Mouse (Mus musculus): ENCODE measurements at regions not wholly inside any gene's neighbourhood (a gene's known extent, or its start where the extent isn't known, plus 50 kb on each side); places are given as distances from the start of the nearest gene placed in this dataset.

DNA sequence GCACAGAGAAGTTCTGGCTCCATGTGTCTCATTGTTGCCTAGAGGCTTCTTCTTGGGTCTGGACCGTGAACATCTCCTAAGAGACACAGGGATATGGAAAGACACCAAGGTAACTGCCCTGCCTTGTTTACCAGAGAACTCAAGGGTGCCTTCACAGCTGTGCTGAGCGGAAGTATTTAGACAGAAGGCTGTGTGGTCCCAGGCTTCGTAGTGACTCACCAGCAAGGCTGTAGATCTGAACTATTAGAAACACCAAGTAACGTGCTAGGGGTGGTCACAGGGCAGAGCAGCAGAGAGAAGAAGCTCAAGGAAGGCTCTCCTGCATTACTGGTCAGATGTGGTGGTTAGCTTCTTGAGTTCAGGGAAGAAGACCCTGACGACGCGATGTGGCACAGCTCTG is 51.6 kb upstream of the Lpp start:
- 94% methylated on average over 7 of the region's 7 CpGs for WGBS
- no peak overlapping the region for H3K27ac ChIP-seq
- ATAC-seq (ENCODE audit: low FRiP score), result no peak
- no peaks in the 10 kb centered on the region for H3K27me3 ChIP-seq
- H3K36me3 ChIP-seq, result no peaks in the 10 kb centered on the region
- no peaks in the 10 kb centered on the region for H3K4me1 ChIP-seq
- no peaks in the 10 kb centered on the region for H3K9me3 ChIP-seq (replicated peaks)
- H3K4me2 ChIP-seq (replicated peaks), result no peak overlapping the region
- H3K9ac ChIP-seq, result no peak overlapping the region
- H3K4me3 ChIP-seq, result no peak overlapping the region

DNA sequence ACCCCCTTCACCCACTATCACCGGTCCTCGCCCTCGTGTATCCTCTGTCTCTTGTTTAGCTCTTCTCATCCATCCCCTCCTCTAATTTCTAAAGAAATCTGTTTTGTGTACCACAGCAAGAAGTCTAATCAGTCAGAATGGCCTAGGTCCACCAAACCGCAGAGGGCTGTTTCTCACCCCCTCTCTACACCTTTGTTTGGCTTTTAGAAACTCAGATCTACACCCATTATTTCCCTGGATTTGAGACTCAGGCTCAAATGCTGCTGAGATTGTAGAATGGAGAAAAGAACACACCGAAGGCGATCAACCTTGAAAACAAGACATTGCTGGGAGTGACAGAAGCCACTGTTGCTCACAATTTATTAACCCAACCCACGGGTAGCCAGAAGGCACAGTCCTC is 52.7 kb upstream of the Lpp start:
- Histone ChIP-seq H3K4me2 (replicated peaks) (no peak overlapping the region), H3K4me3 (no peak overlapping the region), H3K36me3 (no peaks in the 10 kb centered on the region), H3K27me3 (no peaks in the 10 kb centered on the region), H3K9ac (no peak overlapping the region), H3K27ac (no peak overlapping the region), H3K9me3 (replicated peaks) (no peaks in the 10 kb centered on the region), H3K4me1 (no peaks in the 10 kb centered on the region)
- WGBS, result 53% methylated on average over 7 of the region's 7 CpGs
- no peak for ATAC-seq (ENCODE audit: low FRiP score)

DNA sequence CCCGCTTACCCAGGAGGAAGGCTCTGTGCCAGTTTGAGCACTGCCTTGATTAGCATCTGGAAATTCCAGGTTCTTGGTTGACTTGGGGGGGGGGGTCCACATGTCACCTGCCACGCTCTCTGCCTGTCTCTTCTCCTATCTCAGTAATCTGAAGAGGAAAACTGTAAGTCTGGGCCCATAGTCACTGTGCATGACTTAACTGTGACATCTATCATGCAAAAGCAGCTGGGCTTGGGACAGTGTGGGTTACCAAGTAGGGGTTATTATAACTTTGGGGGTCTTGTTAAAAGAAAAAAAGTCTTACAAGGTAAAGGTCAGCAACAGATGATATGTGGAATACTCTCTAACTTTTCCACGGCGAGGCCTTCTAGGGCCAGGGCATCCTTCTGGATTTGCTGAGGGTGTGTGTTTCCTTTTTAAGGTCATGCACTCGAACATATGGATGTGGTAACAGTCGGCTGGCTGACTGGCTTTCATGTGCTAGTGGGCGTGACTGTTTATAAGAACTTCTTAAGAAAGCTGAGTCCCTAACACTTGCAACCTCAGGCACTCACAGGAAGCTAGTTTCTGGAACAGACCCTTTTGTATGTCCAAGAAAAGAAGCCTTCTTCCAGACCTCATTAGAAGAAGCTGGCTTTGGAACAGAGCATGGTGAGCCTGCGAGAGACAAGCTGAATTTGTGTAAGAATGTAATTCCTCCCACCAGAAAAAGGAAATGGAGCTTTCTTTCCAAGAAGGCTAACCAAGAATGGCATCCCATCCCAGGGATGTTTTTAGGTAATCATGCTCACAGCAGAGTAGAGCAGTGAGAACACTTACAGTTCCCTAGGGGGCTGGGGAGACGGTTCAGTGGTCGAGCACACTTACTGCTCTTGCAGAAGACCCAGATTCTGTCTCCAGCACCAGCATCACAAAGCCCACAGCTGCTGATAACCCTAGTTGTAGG is 53.7 kb upstream of the Lpp start:
- WGBS, result 59% methylated on average over 10 of the region's 10 CpGs

DNA sequence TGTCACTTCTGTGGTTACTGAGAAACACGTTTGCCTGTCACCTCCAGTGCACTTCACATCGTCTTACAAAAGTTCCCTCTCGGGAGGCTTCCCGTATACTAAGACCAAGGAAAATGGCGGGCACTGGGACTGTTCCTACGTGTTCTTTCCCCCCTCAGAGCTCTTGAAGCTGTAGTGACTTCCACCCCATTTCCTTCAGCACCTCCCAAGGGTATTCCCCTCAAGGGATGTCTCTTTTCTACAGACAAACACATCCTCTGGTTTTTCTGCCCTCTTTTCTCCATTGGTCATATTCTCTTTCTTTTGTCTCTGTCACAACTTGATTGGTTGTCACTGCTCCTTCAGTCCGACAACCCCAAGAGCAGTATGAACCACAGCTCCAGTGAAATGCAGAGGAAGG is 54.9 kb upstream of the Lpp start:
- 91% methylated on average over 7 of the region's 7 CpGs for WGBS
- H3K36me3 ChIP-seq, result no peaks in the 10 kb centered on the region
- no peaks in the 10 kb centered on the region for H3K4me1 ChIP-seq
- no peak overlapping the region for H3K4me3 ChIP-seq
- H3K27me3 ChIP-seq, result no peaks in the 10 kb centered on the region
- no peak for ATAC-seq (ENCODE audit: low FRiP score)
- H3K9ac ChIP-seq, result no peak overlapping the region
- H3K9me3 ChIP-seq (replicated peaks), result no peaks in the 10 kb centered on the region
- no peak overlapping the region for H3K27ac ChIP-seq
- no peak overlapping the region for H3K4me2 ChIP-seq (replicated peaks)

More for the DNA sequence above, 53.7 kb upstream of the Lpp start:
- no peak overlapping the region for H3K27ac ChIP-seq
- H3K36me3 ChIP-seq, result no peaks in the 10 kb centered on the region
- H3K27me3 ChIP-seq, result no peaks in the 10 kb centered on the region
- H3K4me3 ChIP-seq, result no peak overlapping the region
- H3K9me3 ChIP-seq (replicated peaks), result no peaks in the 10 kb centered on the region
- ATAC-seq (ENCODE audit: low FRiP score), result no peak
- no peak overlapping the region for H3K9ac ChIP-seq
- H3K4me1 ChIP-seq, result no peaks in the 10 kb centered on the region
- H3K4me2 ChIP-seq (replicated peaks), result no peak overlapping the region

DNA sequence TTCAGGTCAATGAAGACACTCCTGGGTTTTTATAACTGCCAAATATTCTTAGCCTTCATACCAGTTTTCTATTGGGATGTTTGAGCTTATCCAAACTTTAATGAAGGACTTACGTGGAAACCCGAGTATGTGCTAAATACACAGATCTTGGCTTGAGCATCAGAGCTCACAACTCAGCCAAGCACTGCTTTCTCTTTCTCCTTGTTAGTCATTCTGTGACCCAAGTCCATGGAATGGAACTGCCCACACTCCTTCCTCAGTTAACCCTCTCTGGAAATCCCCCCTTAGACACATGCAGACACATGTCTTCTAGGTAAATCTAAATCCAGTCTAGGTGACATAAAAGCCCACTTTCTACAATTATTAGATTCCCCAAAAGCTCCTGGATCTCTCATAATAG is 58.9 kb upstream of the Lpp start:
- H3K9me3 ChIP-seq (replicated peaks), result no peaks in the 10 kb centered on the region
- no peak overlapping the region for H3K4me3 ChIP-seq
- H3K27ac ChIP-seq, result no peak overlapping the region
- ATAC-seq (ENCODE audit: low FRiP score), result no peak
- H3K4me1 ChIP-seq, result no peaks in the 10 kb centered on the region
- H3K9ac ChIP-seq, result no peak overlapping the region
- no peaks in the 10 kb centered on the region for H3K27me3 ChIP-seq
- no peak overlapping the region for H3K4me2 ChIP-seq (replicated peaks)
- H3K36me3 ChIP-seq, result no peaks in the 10 kb centered on the region
- 88% methylated on average over 2 of the region's 2 CpGs for WGBS

DNA sequence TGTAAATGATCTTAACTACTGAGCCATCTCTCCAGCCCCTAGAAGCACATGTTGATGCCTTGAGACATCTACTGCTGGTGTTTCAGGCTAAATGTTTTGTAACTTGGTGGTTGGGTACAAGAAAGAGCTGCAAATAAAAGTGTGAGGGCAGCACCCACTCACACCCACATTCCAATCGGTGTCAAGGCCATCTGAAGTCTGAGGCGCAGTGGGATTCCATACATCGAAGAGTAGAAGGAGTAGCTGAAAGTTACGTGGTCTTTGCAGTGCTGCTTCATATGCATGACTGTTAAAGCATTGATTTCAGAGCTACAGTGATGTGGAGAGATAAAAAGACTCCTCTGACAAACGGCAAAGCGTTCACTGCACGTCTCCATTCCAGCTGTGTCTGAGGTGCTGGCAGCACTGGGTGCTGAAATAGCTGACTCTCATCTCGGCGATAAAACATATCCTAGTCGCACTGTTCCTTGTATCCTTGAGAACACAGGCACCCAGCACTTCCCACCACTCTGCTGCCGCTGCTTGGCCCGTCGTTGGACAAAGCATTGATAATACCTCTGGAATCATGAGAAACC is 61.8 kb upstream of the Lpp start:
- Histone ChIP-seq H3K36me3 (no peaks in the 10 kb centered on the region), H3K9ac (no peak overlapping the region), H3K9me3 (replicated peaks) (no peaks in the 10 kb centered on the region), H3K4me3 (no peak overlapping the region), H3K27ac (no peak overlapping the region), H3K4me2 (replicated peaks) (no peak overlapping the region), H3K4me1 (no peaks in the 10 kb centered on the region), H3K27me3 (no peaks in the 10 kb centered on the region)
- whole genome bisulfite sequencing, result 90% methylated on average over 13 of the region's 13 CpGs
- no peak for ATAC-seq (ENCODE audit: low FRiP score)

DNA sequence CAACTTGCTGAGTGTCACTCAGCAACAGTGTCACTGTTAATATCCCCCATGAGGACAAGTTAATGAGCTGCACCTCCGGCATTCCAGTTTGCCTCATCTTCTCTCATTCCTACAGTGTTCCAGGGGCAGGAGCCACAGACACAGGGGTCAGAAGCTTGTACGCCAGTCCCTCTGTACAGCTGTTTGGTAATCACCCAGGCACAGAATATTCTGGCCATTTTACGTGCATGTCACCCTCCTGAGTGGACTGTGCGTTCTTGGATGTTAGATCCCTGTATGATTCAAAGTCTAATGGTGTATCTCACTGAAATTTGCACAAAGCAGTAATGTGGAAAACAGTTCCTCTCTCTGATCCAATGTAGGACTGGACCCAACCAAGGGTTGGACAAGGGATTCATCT is 66.7 kb upstream of the Lpp start:
- no peaks in the 10 kb centered on the region for H3K4me1 ChIP-seq
- H3K9me3 ChIP-seq (replicated peaks), result no peaks in the 10 kb centered on the region
- ATAC-seq (ENCODE audit: low FRiP score), result no peak
- H3K27me3 ChIP-seq, result no peaks in the 10 kb centered on the region
- no peaks in the 10 kb centered on the region for H3K36me3 ChIP-seq
- H3K4me2 ChIP-seq (replicated peaks), result no peak overlapping the region
- H3K27ac ChIP-seq, result no peak overlapping the region
- H3K9ac ChIP-seq, result no peak overlapping the region
- H3K4me3 ChIP-seq, result no peak overlapping the region
- whole genome bisulfite sequencing, result 84% methylated on average over 4 of the region's 4 CpGs

DNA sequence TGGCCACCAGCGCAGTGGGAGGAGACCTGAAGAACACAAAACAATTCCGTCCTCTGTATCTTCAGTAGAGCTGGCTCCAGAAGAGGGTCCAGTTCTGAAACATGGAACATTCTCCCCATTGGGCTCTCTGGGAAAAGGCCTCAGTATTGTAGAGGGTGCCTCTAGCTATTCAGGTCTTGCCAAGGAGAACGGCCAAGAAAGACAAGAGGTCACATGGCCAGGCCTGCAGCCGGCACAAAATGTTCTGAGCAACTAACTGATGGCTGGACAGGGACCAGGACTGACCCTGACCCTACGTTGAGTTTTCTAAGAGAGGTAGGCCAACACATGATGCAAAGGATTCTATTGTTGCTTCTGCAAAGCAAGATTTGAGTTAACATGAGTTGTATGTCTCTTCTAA is 67.3 kb upstream of the Lpp start:
- 89% methylated on average over 5 of the region's 5 CpGs for WGBS
- no peak for ATAC-seq (ENCODE audit: low FRiP score)
- Histone ChIP-seq H3K4me1 (no peaks in the 10 kb centered on the region), H3K4me3 (no peak overlapping the region), H3K27me3 (no peaks in the 10 kb centered on the region), H3K27ac (no peak overlapping the region), H3K9me3 (replicated peaks) (no peaks in the 10 kb centered on the region), H3K36me3 (no peaks in the 10 kb centered on the region), H3K9ac (no peak overlapping the region), H3K4me2 (replicated peaks) (no peak overlapping the region)

DNA sequence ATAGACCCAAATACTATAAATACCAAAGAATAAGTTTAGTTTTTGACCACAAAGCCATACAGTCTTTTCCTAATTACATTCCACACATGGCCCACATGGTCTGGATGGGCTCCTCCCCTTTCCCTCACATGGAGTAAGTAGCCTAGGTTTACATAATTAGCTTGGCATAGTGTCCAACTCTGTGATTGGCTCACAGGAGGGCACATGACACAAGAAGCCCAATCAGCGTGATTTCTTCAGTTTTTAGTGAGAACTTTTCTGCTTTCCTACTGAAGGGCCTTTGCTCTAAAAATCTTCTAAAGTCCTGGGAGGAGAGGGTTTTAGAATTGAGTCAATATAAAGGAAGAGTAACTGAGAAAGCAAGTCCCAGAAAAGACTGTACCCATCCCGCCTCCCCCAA is 68.4 kb upstream of the Lpp start:
- no peaks in the 10 kb centered on the region for H3K9me3 ChIP-seq (replicated peaks)
- H3K4me3 ChIP-seq, result no peak overlapping the region
- no peak overlapping the region for H3K27ac ChIP-seq
- no peak overlapping the region for H3K9ac ChIP-seq
- no peak for ATAC-seq (ENCODE audit: low FRiP score)
- 98% methylated on average over 2 of the region's 2 CpGs for WGBS
- H3K27me3 ChIP-seq, result no peaks in the 10 kb centered on the region
- no peaks in the 10 kb centered on the region for H3K4me1 ChIP-seq
- no peak overlapping the region for H3K4me2 ChIP-seq (replicated peaks)
- no peaks in the 10 kb centered on the region for H3K36me3 ChIP-seq

DNA sequence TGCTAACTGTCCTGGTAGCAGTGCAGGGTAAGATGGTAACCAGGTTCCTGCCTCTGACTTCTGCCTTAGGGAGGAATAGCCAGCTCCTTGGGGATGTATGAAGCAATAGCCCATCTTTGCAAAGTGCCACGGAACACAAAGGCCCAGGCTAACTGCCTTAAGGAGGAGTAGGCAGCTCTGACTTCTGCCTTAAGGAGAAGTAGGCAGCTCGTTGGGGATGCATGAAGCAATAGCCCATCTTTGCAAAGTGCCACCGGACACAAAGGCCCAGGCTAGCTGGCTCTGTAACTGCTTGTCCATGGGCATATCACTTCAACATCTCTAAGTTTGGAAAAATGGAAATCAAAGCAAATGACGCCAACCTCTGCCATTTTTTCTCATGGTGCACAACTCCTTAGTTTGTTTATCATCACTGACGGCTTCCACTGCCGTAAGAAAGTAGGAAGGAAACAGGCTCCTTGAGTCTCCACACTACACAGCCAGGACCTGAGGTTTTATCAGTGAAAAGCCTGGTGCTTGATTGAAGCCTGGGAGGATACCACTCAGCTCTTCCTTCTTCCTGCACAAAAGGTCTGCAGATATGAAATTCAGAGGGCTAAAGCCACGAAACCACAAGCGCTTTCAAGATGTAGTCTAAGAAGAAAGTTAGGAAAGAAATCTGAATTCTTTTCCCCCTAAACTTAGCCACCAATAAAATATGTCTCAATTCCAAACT is 74.4 kb upstream of the Lpp start:
- Histone ChIP-seq H3K4me1 (no peaks in the 10 kb centered on the region), H3K9ac (no peak overlapping the region), H3K4me3 (no peak overlapping the region), H3K4me2 (replicated peaks) (no peak overlapping the region), H3K36me3 (no peaks in the 10 kb centered on the region), H3K27me3 (no peaks in the 10 kb centered on the region), H3K27ac (no peak overlapping the region), H3K9me3 (replicated peaks) (no peaks in the 10 kb centered on the region)
- ATAC-seq (ENCODE audit: low FRiP score), result no peak
- 84% methylated on average over 8 of the region's 8 CpGs for WGBS

DNA sequence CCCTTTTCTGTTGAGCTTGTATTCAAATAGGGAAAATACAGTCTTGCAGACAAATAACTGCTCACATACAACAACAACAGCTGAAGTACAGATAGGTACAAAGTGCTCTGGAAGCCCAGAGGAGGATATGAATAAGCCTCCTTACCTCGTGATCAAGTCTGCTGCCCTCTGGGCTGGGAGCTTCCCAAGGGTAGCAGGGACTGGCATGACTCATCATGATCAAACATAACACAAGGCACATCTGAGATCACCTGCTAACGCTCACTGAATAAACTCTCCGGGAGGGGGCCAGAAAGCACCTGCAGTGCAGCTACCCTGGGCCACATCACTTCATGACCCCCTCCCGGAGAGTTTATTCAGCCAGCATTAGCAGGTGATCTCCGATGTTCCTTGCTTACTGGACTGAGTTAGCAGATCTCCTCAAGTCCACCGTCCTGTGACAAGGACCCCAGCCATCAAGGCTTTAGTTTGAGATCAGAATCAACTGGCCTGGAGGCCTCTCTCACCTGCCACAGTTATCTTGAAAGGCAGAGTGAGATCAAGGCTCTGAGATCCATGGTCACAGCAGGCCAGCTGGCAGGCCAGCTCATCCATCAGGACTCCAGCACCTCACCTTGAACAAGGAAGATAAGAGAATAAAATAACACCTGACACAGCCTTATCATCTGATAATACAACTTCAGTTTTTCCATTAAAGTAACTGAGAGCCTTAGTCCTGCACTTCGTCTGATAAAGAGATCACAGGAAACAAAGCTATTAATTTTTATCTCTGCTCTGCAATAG is 79.6 kb upstream of the Lpp start:
- WGBS, result 75% methylated on average over 7 of the region's 7 CpGs

DNA sequence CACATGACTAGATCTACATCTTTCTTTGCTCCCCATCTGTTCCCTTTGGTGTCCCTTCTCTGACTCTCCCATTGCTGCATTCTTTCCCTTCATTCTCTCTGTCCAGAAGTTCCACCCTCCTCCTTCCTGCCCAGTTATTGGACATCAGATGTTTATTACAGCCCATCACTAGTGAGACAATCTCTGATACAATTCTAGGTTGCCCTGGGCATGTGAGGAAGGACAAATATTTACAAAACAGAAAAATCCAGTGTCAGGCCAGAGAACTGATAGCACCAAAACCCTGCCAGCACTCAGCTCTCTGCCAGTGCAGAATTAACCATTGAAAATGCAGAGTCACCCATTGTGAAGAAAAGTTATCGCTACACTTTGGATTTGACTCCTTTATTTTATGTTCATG is 87.9 kb upstream of the Lpp start:
- no peaks in the 10 kb centered on the region for H3K36me3 ChIP-seq
- 98% methylated on average over 1 of the region's 1 CpGs for WGBS

More for the DNA sequence above, 79.6 kb upstream of the Lpp start:
- ATAC-seq (ENCODE audit: low FRiP score), result no peak
- H3K4me3 ChIP-seq, result no peak overlapping the region
- no peak overlapping the region for H3K4me2 ChIP-seq (replicated peaks)
- no peaks in the 10 kb centered on the region for H3K27me3 ChIP-seq
- no peaks in the 10 kb centered on the region for H3K36me3 ChIP-seq
- no peak overlapping the region for H3K27ac ChIP-seq
- H3K4me1 ChIP-seq, result no peaks in the 10 kb centered on the region
- H3K9ac ChIP-seq, result no peak overlapping the region
- no peaks in the 10 kb centered on the region for H3K9me3 ChIP-seq (replicated peaks)

More for the DNA sequence above, 87.9 kb upstream of the Lpp start:
- Histone ChIP-seq H3K4me1 (no peaks in the 10 kb centered on the region), H3K4me3 (no peak overlapping the region), H3K9ac (no peak overlapping the region), H3K27ac (no peak overlapping the region), H3K4me2 (replicated peaks) (no peak overlapping the region), H3K27me3 (no peaks in the 10 kb centered on the region), H3K9me3 (replicated peaks) (no peaks in the 10 kb centered on the region)
- ATAC-seq (ENCODE audit: low FRiP score), result no peak

Data from hindbrain, embryonic 12.5 days (tissue).